Mouse (Mus musculus): Measurements from ENCODE around the gene Lyl1. TPM values are rescaled to one million over a fixed set of nuclear protein-coding genes. Genes with fewer than 3 reads are reported as not detected.

Gene Lyl1
- polyA plus RNA-seq, 1 experiment = 20.2 TPM

- no peak for DNase-seq
- TF ChIP-seq POLR2A (IDR thresholded peaks at IDR 0.05; ENCODE audit: borderline replicate concordance, extremely low read depth, low read depth, low read length) (no peak), CTCF (IDR thresholded peaks at IDR 0.05; ENCODE audit: insufficient read depth, low read length) (no peak)
- no peak overlapping the region for H3K4me3 ChIP-seq (replicated peaks; ENCODE audit: extremely low read depth, low read depth, low read length)
- WGBS = 76% methylated on average over 3 of the region's 3 CpGs
- peaks cover 56% of the 10 kb centered on the region for H3K4me1 ChIP-seq (ENCODE audit: control insufficient read depth, insufficient read depth, low read length)
Observed at GRCm38 (mm10) chr8:84728474-84728873, 27.2 kb downstream of the Lyl1 start.

DNA sequence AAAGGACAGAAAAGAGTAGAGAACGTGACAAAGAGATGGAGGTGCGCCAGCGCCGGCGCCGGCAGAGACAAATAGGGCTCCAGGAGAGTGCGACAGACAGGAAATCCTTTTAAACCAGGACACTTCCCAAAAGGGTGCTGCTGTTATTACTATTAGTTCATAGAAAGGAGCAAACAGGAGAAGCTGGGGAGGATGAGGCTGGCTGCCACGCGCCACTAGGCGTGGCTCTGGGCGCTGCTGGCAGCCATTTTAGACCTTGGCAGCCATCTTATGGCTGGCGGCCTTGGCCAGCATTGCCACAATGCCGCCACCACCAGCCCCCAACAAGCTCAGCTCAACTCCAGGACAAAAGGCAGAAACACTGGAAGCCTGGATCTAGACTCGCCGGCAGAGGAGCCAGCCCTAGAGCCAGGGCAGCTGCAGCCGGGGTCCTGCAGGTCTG is 28.7 kb downstream of the Lyl1 start:
- no peak for DNase-seq
- Histone ChIP-seq H3K4me1 (ENCODE audit: control insufficient read depth, insufficient read depth, low read length) (peaks cover 49% of the 10 kb centered on the region), H3K4me3 (replicated peaks; ENCODE audit: extremely low read depth, low read depth, low read length) (no peak overlapping the region)
- 50% methylated on average over 16 of the region's 16 CpGs for WGBS
- TF ChIP-seq POLR2A (IDR thresholded peaks at IDR 0.05; ENCODE audit: borderline replicate concordance, extremely low read depth, low read depth, low read length) = no peak
- no peak for TF ChIP-seq CTCF (IDR thresholded peaks at IDR 0.05; ENCODE audit: insufficient read depth, low read length)

- Histone ChIP-seq H3K4me3 (replicated peaks; ENCODE audit: extremely low read depth, low read depth, low read length) (no peak overlapping the region), H3K4me1 (ENCODE audit: control insufficient read depth, insufficient read depth, low read length) (peaks cover 46% of the 10 kb centered on the region)
- no peak for DNase-seq
- TF ChIP-seq CTCF (IDR thresholded peaks at IDR 0.05; ENCODE audit: insufficient read depth, low read length) (no peak), POLR2A (IDR thresholded peaks at IDR 0.05; ENCODE audit: borderline replicate concordance, extremely low read depth, low read depth, low read length) (no peak)
- 50% methylated on average over 9 of the region's 9 CpGs for WGBS
Observed at GRCm38 (mm10) chr8:84730541-84731370, 29.5 kb downstream of the Lyl1 start.

GRCm38 (mm10) chr8:84731371-84732177 is 30.3 kb downstream of the Lyl1 start:
- Histone ChIP-seq H3K4me3 (replicated peaks; ENCODE audit: extremely low read depth, low read depth, low read length) (no peak overlapping the region), H3K4me1 (ENCODE audit: control insufficient read depth, insufficient read depth, low read length) (peaks cover 41% of the 10 kb centered on the region)
- TF ChIP-seq POLR2A (IDR thresholded peaks at IDR 0.05; ENCODE audit: borderline replicate concordance, extremely low read depth, low read depth, low read length) (no peak), CTCF (IDR thresholded peaks at IDR 0.05; ENCODE audit: insufficient read depth, low read length) (no peak)
- DNase-seq = no peak
- WGBS = 42% methylated on average over 11 of the region's 11 CpGs

DNA sequence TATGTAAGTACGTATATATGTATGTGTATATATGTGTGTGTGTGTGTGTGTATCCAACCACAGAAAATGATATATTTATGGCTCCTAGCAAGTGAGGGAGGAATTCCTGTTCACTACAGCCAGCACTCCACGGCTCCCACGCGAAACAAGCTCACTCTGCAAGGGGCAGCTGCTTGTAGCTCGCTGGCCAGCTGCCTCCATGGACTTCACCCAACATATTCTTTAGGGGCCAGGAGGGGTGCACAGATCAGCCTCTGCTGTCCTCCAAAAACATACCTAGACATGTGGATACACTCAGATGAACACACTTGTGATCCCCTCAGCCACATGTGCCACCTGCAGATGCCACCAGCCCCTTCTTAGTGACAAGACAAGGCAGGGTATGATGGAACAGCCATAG is 31.3 kb downstream of the Lyl1 start:
- no peak overlapping the region for H3K4me3 ChIP-seq (replicated peaks; ENCODE audit: extremely low read depth, low read depth, low read length)
- 56% methylated on average over 5 of the region's 5 CpGs for WGBS
- TF ChIP-seq CTCF (IDR thresholded peaks at IDR 0.05; ENCODE audit: insufficient read depth, low read length) (no peak), POLR2A (IDR thresholded peaks at IDR 0.05; ENCODE audit: borderline replicate concordance, extremely low read depth, low read depth, low read length) (no peak)
- peaks cover 41% of the 10 kb centered on the region for H3K4me1 ChIP-seq (ENCODE audit: control insufficient read depth, insufficient read depth, low read length)
- no peak for DNase-seq

DNA sequence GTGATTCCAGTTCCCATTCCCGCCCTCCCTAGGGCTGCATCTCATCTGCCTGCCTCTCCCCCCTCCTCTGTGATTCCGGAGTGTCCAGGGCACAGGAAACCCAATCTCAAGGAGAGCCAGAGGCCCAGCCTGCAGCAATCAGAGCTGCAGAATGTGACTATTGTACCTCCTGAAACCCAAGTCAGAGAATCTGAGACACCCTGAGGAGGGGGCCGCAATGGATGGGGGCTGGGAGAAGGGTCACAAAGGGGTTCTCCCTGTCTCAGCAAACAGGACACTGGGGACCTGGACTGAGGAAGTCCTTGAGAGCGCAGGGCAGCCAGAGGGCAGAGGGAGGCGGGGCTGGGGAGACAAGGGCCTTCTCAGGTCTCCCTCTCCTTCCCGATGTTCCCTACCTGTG is 31.7 kb downstream of the Lyl1 start:
- peaks cover 45% of the 10 kb centered on the region for H3K4me1 ChIP-seq (ENCODE audit: control insufficient read depth, insufficient read depth, low read length)
- DNase-seq = peak; percentile 45
- no peak overlapping the region for H3K4me3 ChIP-seq (replicated peaks; ENCODE audit: extremely low read depth, low read depth, low read length)
- no peak for TF ChIP-seq POLR2A (IDR thresholded peaks at IDR 0.05; ENCODE audit: borderline replicate concordance, extremely low read depth, low read depth, low read length)
- TF ChIP-seq CTCF (IDR thresholded peaks at IDR 0.05; ENCODE audit: insufficient read depth, low read length) = no peak
- WGBS = 37% methylated on average over 6 of the region's 6 CpGs

DNA sequence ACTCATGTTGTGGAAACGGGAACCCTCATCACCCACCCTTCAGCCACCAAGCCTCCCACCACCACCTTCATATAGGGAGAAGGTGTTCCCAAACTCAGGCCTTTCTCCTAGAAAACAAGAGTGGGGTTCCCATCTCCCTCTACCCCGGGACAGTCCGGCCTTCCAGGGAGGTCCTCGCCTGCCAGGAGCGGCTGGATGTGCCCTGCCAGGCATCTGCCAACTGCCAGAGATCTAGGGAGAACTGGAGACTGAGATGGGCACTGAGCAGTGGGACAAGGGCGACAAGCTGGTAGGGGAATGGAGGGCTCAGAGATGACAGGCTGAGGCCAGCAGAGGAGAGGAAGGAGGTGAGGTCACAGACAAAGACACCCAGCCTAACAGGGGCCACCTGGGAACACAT is 32.7 kb downstream of the Lyl1 start:
- no peak for DNase-seq
- Histone ChIP-seq H3K4me1 (ENCODE audit: control insufficient read depth, insufficient read depth, low read length) (peaks cover 54% of the 10 kb centered on the region), H3K4me3 (replicated peaks; ENCODE audit: extremely low read depth, low read depth, low read length) (no peak overlapping the region)
- WGBS = 86% methylated on average over 6 of the region's 6 CpGs
- no peak for TF ChIP-seq CTCF (IDR thresholded peaks at IDR 0.05; ENCODE audit: insufficient read depth, low read length)
- TF ChIP-seq POLR2A (IDR thresholded peaks at IDR 0.05; ENCODE audit: borderline replicate concordance, extremely low read depth, low read depth, low read length) = no peak

- TF ChIP-seq POLR2A (IDR thresholded peaks at IDR 0.05; ENCODE audit: borderline replicate concordance, extremely low read depth, low read depth, low read length) (no peak), CTCF (IDR thresholded peaks at IDR 0.05; ENCODE audit: insufficient read depth, low read length) (no peak)
- Histone ChIP-seq H3K4me1 (ENCODE audit: control insufficient read depth, insufficient read depth, low read length) (peaks cover 57% of the 10 kb centered on the region), H3K4me3 (replicated peaks; ENCODE audit: extremely low read depth, low read depth, low read length) (no peak overlapping the region)
- 89% methylated on average over 2 of the region's 2 CpGs for WGBS
- DNase-seq = no peak
Observed at GRCm38 (mm10) chr8:84734680-84735079, 33.4 kb downstream of the Lyl1 start.

GRCm38 (mm10) chr8:84735597-84735996 is 34.3 kb downstream of the Lyl1 start:
- no peak for DNase-seq
- TF ChIP-seq CTCF (IDR thresholded peaks at IDR 0.05; ENCODE audit: insufficient read depth, low read length) (no peak), POLR2A (IDR thresholded peaks at IDR 0.05; ENCODE audit: borderline replicate concordance, extremely low read depth, low read depth, low read length) (no peak)
- 63% methylated on average over 2 of the region's 2 CpGs for WGBS
- Histone ChIP-seq H3K4me3 (replicated peaks; ENCODE audit: extremely low read depth, low read depth, low read length) (no peak overlapping the region), H3K4me1 (ENCODE audit: control insufficient read depth, insufficient read depth, low read length) (peaks cover 59% of the 10 kb centered on the region)
